Mouse (Mus musculus): ENCODE measurements around the gene Fhit. TPM values are rescaled to one million over a fixed set of nuclear protein-coding genes. Genes with fewer than 3 reads are reported as not detected.

Gene Fhit
- polyA plus RNA-seq, 1 experiment from 2014 or later: 1.7 TPM

DNA sequence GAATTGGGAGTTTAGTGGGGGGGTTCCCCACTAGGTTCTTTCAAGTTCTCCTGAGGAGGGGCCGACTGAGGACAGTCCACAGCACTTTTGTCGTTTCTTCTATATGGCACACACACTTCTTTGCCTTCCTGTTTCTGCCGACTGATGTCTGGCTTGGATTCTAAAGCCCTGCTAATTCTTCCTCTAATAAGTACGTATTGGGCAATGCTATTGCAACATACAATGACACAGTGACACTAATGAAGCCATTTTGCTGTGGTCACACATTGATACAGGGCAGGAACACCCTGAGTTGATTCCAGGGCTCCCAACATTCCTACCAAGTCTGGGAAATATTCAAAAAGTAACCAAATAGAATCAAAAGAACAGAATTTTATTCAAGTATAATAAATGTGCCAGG is 1032.2 kb downstream of the Fhit start:
- ATAC-seq (ENCODE audit: insufficient number of reproducible peaks, low FRiP score, low TSS enrichment, low read depth) (no peak), DNase-seq (ENCODE audit: low spot score) (no peak)
- Histone ChIP-seq H3K36me3 (ENCODE audit: control insufficient read depth, insufficient read depth, low read length) (no peaks in the 10 kb centered on the region), H3K9ac (ENCODE audit: low read length) (no peak overlapping the region), H3K4me3 (ENCODE audit: low read depth, low read length) (no peak overlapping the region), H3K9me3 (ENCODE audit: control insufficient read depth, low read length) (no peaks in the 10 kb centered on the region), H3K27ac (replicated peaks; ENCODE audit: low read depth, low read length) (no peak overlapping the region), H3K4me1 (ENCODE audit: control insufficient read depth, insufficient read depth, low read length) (no peaks in the 10 kb centered on the region), H3K27me3 (ENCODE audit: control insufficient read depth, insufficient read depth, low read length) (no peaks in the 10 kb centered on the region), H3K4me2 (ENCODE audit: low read depth, severe bottlenecking) (no peak overlapping the region)
- 87% methylated on average over 4 of the region's 4 CpGs for WGBS

DNA sequence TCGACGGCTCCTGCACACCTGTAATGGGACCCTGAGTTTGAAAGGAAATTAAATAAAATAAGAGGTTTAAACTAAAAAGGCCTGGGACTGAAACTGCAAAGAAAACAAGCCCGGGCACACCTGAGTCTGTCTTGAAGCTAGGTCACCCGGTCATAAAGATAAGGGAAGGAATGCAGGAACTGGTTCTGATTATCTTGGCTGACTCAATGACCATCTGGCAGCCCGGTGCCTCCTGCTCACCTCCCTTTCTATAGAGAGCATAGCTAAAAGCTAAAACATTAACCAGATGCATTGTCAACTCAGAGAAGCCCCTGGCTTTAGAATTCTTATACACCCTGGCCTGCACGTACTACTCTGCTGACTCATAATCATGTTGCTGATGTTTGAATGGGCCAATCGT is 1032.7 kb downstream of the Fhit start:
- Histone ChIP-seq H3K9ac (ENCODE audit: low read length) (no peak overlapping the region), H3K36me3 (ENCODE audit: control insufficient read depth, insufficient read depth, low read length) (no peaks in the 10 kb centered on the region), H3K9me3 (ENCODE audit: control insufficient read depth, low read length) (no peaks in the 10 kb centered on the region), H3K27me3 (ENCODE audit: control insufficient read depth, insufficient read depth, low read length) (no peaks in the 10 kb centered on the region), H3K4me1 (ENCODE audit: control insufficient read depth, insufficient read depth, low read length) (no peaks in the 10 kb centered on the region), H3K4me3 (ENCODE audit: low read depth, low read length) (no peak overlapping the region), H3K27ac (replicated peaks; ENCODE audit: low read depth, low read length) (no peak overlapping the region), H3K4me2 (ENCODE audit: low read depth, severe bottlenecking) (no peak overlapping the region)
- WGBS: 69% methylated on average over 7 of the region's 7 CpGs
- DNase-seq (ENCODE audit: low spot score) (no peak), ATAC-seq (ENCODE audit: insufficient number of reproducible peaks, low FRiP score, low TSS enrichment, low read depth) (no peak)

- no peaks in the 10 kb centered on the region for H3K9me3 ChIP-seq (ENCODE audit: control insufficient read depth, low read length)
- ATAC-seq (ENCODE audit: insufficient number of reproducible peaks, low FRiP score, low TSS enrichment, low read depth) (no peak), DNase-seq (ENCODE audit: low spot score) (no peak)
- H3K27ac ChIP-seq (replicated peaks; ENCODE audit: low read depth, low read length): no peak overlapping the region
- no peak overlapping the region for H3K4me3 ChIP-seq (ENCODE audit: low read depth, low read length)
- no peak overlapping the region for H3K4me2 ChIP-seq (ENCODE audit: low read depth, severe bottlenecking)
- H3K27me3 ChIP-seq (ENCODE audit: control insufficient read depth, insufficient read depth, low read length): no peaks in the 10 kb centered on the region
- no peaks in the 10 kb centered on the region for H3K36me3 ChIP-seq (ENCODE audit: control insufficient read depth, insufficient read depth, low read length)
- no peaks in the 10 kb centered on the region for H3K4me1 ChIP-seq (ENCODE audit: control insufficient read depth, insufficient read depth, low read length)
- H3K9ac ChIP-seq (ENCODE audit: low read length): no peak overlapping the region
Measured at GRCm38 (mm10) chr14:10126536-10126935, 1035.3 kb downstream of the Fhit start.

- Histone ChIP-seq H3K4me2 (ENCODE audit: low read depth, severe bottlenecking) (no peak overlapping the region), H3K9me3 (ENCODE audit: control insufficient read depth, low read length) (no peaks in the 10 kb centered on the region), H3K4me3 (ENCODE audit: low read depth, low read length) (no peak overlapping the region), H3K4me1 (ENCODE audit: control insufficient read depth, insufficient read depth, low read length) (no peaks in the 10 kb centered on the region), H3K9ac (ENCODE audit: low read length) (no peak overlapping the region), H3K27me3 (ENCODE audit: control insufficient read depth, insufficient read depth, low read length) (no peaks in the 10 kb centered on the region), H3K27ac (replicated peaks; ENCODE audit: low read depth, low read length) (no peak overlapping the region), H3K36me3 (ENCODE audit: control insufficient read depth, insufficient read depth, low read length) (no peaks in the 10 kb centered on the region)
- no peak for ATAC-seq (ENCODE audit: insufficient number of reproducible peaks, low FRiP score, low TSS enrichment, low read depth)
- WGBS: 75% methylated on average over 4 of the region's 4 CpGs
- no peak for DNase-seq (ENCODE audit: low spot score)
Measured at GRCm38 (mm10) chr14:10122176-10122575, 1039.7 kb downstream of the Fhit start.

- H3K36me3 ChIP-seq (ENCODE audit: control insufficient read depth, insufficient read depth, low read length): no peaks in the 10 kb centered on the region
- no peaks in the 10 kb centered on the region for H3K4me1 ChIP-seq (ENCODE audit: control insufficient read depth, insufficient read depth, low read length)
- no peak overlapping the region for H3K27ac ChIP-seq (replicated peaks; ENCODE audit: low read depth, low read length)
- no peak overlapping the region for H3K9ac ChIP-seq (ENCODE audit: low read length)
- DNase-seq (ENCODE audit: low spot score): no peak
- no peak overlapping the region for H3K4me2 ChIP-seq (ENCODE audit: low read depth, severe bottlenecking)
- no peaks in the 10 kb centered on the region for H3K27me3 ChIP-seq (ENCODE audit: control insufficient read depth, insufficient read depth, low read length)
- no peak overlapping the region for H3K4me3 ChIP-seq (ENCODE audit: low read depth, low read length)
- no peak for ATAC-seq (ENCODE audit: insufficient number of reproducible peaks, low FRiP score, low TSS enrichment, low read depth)
- H3K9me3 ChIP-seq (ENCODE audit: control insufficient read depth, low read length): no peaks in the 10 kb centered on the region
- 91% methylated on average over 2 of the region's 2 CpGs for WGBS
Measured at GRCm38 (mm10) chr14:10096236-10096635, 1065.6 kb downstream of the Fhit start.

- H3K4me1 ChIP-seq (ENCODE audit: control insufficient read depth, insufficient read depth, low read length): no peaks in the 10 kb centered on the region
- ATAC-seq (ENCODE audit: insufficient number of reproducible peaks, low FRiP score, low TSS enrichment, low read depth): no peak
- no peak overlapping the region for H3K9ac ChIP-seq (ENCODE audit: low read length)
- 80% methylated on average over 3 of the region's 3 CpGs for WGBS
- no peak overlapping the region for H3K4me2 ChIP-seq (ENCODE audit: low read depth, severe bottlenecking)
- no peaks in the 10 kb centered on the region for H3K36me3 ChIP-seq (ENCODE audit: control insufficient read depth, insufficient read depth, low read length)
- H3K4me3 ChIP-seq (ENCODE audit: low read depth, low read length): no peak overlapping the region
- no peak for DNase-seq (ENCODE audit: low spot score)
- no peaks in the 10 kb centered on the region for H3K9me3 ChIP-seq (ENCODE audit: control insufficient read depth, low read length)
- no peak overlapping the region for H3K27ac ChIP-seq (replicated peaks; ENCODE audit: low read depth, low read length)
- no peaks in the 10 kb centered on the region for H3K27me3 ChIP-seq (ENCODE audit: control insufficient read depth, insufficient read depth, low read length)
Measured at GRCm38 (mm10) chr14:10079062-10079461, 1082.8 kb downstream of the Fhit start.

- Histone ChIP-seq H3K4me3 (ENCODE audit: low read depth, low read length) (no peak overlapping the region), H3K27me3 (ENCODE audit: control insufficient read depth, insufficient read depth, low read length) (no peaks in the 10 kb centered on the region), H3K9ac (ENCODE audit: low read length) (no peak overlapping the region), H3K9me3 (ENCODE audit: control insufficient read depth, low read length) (no peaks in the 10 kb centered on the region), H3K27ac (replicated peaks; ENCODE audit: low read depth, low read length) (no peak overlapping the region), H3K36me3 (ENCODE audit: control insufficient read depth, insufficient read depth, low read length) (no peaks in the 10 kb centered on the region), H3K4me2 (ENCODE audit: low read depth, severe bottlenecking) (no peak overlapping the region), H3K4me1 (ENCODE audit: control insufficient read depth, insufficient read depth, low read length) (no peaks in the 10 kb centered on the region)
- ATAC-seq (ENCODE audit: insufficient number of reproducible peaks, low FRiP score, low TSS enrichment, low read depth) (no peak), DNase-seq (ENCODE audit: low spot score) (no peak)
- WGBS: 90% methylated on average over 3 of the region's 3 CpGs
Measured at GRCm38 (mm10) chr14:10049947-10050346, 1111.9 kb downstream of the Fhit start.

DNA sequence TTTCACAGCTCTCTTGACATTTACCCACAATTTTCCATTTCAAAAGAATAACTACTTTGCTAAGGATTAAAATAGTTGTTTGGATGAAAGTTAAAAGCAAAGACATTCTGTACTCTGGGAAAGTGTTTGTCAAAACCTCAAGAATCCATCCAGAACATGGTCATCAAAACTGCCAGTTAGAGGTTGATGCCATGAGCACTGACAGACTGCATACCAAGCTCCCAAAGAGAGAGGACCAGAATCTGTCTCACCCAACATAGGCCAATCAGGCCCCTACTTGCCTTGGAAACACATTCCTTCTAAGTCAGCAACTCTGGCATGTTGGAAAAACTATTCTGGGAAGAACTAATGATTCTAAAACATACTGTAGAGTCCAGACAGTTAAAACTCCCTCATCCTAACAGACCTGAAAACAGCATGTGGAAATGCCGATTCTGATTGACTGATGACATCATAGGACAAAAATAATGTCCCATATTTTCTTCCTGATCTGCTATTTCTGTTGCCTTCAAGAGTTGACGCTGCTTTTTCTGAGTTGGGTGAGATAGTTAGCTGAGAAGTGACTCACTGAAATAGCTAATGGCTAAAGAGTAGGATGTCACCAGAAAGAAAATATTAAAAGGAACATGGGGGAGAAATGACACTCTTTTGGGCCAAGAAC is 1114.6 kb downstream of the Fhit start:
- no peak overlapping the region for H3K4me3 ChIP-seq (ENCODE audit: low read depth, low read length)
- DNase-seq (ENCODE audit: low spot score): no peak
- no peak overlapping the region for H3K4me2 ChIP-seq (ENCODE audit: low read depth, severe bottlenecking)
- no peak for ATAC-seq (ENCODE audit: insufficient number of reproducible peaks, low FRiP score, low TSS enrichment, low read depth)
- H3K9me3 ChIP-seq (ENCODE audit: control insufficient read depth, low read length): no peaks in the 10 kb centered on the region
- no peaks in the 10 kb centered on the region for H3K27me3 ChIP-seq (ENCODE audit: control insufficient read depth, insufficient read depth, low read length)
- no peaks in the 10 kb centered on the region for H3K4me1 ChIP-seq (ENCODE audit: control insufficient read depth, insufficient read depth, low read length)
- H3K36me3 ChIP-seq (ENCODE audit: control insufficient read depth, insufficient read depth, low read length): no peaks in the 10 kb centered on the region
- no peak overlapping the region for H3K9ac ChIP-seq (ENCODE audit: low read length)
- H3K27ac ChIP-seq (replicated peaks; ENCODE audit: low read depth, low read length): no peak overlapping the region
- WGBS: 91% methylated on average over 2 of the region's 2 CpGs

Data from limb, embryonic 11.5 days (tissue).